Mouse (Mus musculus): ENCODE results near the gene Atg7.
"Not testable (repeated sequence)": the region's sequence is repeated elsewhere in the genome, so short reads cannot be mapped to it uniquely, and the experiment has no call there.

- not testable (repeated sequence) for TF ChIP-seq EP300 (IDR thresholded peaks at IDR 0.05; ENCODE audit: low read length); RAD21 (IDR thresholded peaks at IDR 0.05; ENCODE audit: low read depth, low read length)
Observed at GRCm38 (mm10) chr6:114889971-114890370, 247.1 kb downstream of the Atg7 start.
